Mouse (Mus musculus) inflammation-experienced regulatory T-cells, adult 6 months (primary cell): ENCODE results near the gene Vasp. TPM values are rescaled to one million over a fixed set of nuclear protein-coding genes. Genes with fewer than 3 reads are reported as not detected.

ENCODE experiments used
- ATAC-seq: one replicate; pipeline ENCODE4 v1.8.0; 2017
- polyA plus RNA-seq, 3 experiments: library from polyadenylated mRNA; unstranded; fragments of 100-300 nt; shearing (Covaris generic); gene quantifications; one replicate each; pipeline ENCODE4 v1.2.1; 2017

The Vasp gene
- polyA plus RNA-seq, 3 experiments from 2014 or later = 74.0 to 103 (median 94.6) TPM

DNA sequence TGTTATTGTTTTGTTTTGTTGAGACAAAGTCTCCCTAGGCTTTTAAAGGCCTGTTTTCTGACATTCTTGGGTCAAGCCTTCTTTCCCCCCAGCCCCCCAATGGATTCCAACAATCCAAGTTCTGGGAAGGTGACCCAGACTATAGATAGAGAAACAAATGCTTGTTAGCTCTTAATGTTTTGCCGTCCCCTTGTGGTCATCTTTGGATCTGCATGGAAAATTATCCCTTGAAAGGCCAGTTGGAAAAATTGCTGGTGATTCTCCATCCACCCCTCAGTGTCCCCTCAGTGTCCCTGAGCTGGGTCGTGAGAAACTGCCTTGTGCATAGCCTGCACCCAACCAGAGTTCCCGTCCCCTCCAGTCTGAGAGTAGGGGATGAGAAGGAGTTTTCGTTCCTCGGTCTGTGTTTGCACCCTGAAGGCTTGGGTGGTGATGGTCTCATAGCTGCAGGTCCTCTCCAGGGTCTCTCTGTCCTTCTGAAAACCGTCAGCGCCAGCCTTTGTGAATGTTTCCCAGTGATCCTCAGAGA, 62.6 kb downstream of the Vasp start:
- ATAC-seq = no peak

GRCm38 (mm10) chr7:19208201-19208910, 63.3 kb downstream of the Vasp start:
- ATAC-seq = no peak

Other genes starting within 250 kb of the Vasp start
- gene Foxa3, start 248.3 kb downstream of the Vasp start, polyA plus RNA-seq = not detected
- 10 to 100 TPM in 1 of 3 experiments, 1 to 10 TPM in 2; 8.2 to 12.2 (median 9.2) TPM for gene Sympk, start 247.4 kb downstream of the Vasp start, polyA plus RNA-seq
- not detected for gene Rsph6a, start 217.1 kb downstream of the Vasp start, polyA plus RNA-seq
- under 1 TPM in 1 of 3 experiments, not detected in 2; 0.27 TPM for gene Dmwd, start 195.6 kb downstream of the Vasp start, polyA plus RNA-seq
- not detected for gene Dmpk, start 188.0 kb downstream of the Vasp start, polyA plus RNA-seq
- gene Six5, start 177.2 kb downstream of the Vasp start, polyA plus RNA-seq = 1 to 10 TPM in 2 of 3 experiments, under 1 TPM in 1; 0.15 to 1.2 (median 1.0) TPM
- gene Gm4969, start 153.4 kb downstream of the Vasp start, polyA plus RNA-seq = under 1 TPM in 1 of 3 experiments, not detected in 2; 0.11 TPM
- gene Fbxo46, start 152.0 kb downstream of the Vasp start, polyA plus RNA-seq = 10 to 100 TPM; 18.3 to 20.6 (median 20.0) TPM
- gene Qpctl, start 122.5 kb downstream of the Vasp start, polyA plus RNA-seq = 10 to 100 TPM in 1 of 3 experiments, 1 to 10 TPM in 2; 7.7 to 10.0 (median 8.5) TPM
- gene Snrpd2, start 122.1 kb downstream of the Vasp start, polyA plus RNA-seq = 10 to 100 TPM; 73.5 to 94.3 (median 75.9) TPM
- gene Gipr, start 105.7 kb downstream of the Vasp start, polyA plus RNA-seq = not detected
- 10 to 100 TPM; 10.2 to 16.5 (median 16.5) TPM for gene Eml2, start 95.4 kb downstream of the Vasp start, polyA plus RNA-seq
- gene Gpr4, start 59.3 kb downstream of the Vasp start, polyA plus RNA-seq = under 1 TPM in 1 of 3 experiments, not detected in 2; 0.13 TPM
- 10 to 100 TPM; 14.3 to 20.8 (median 16.6) TPM for gene Opa3, start 43.5 kb downstream of the Vasp start, polyA plus RNA-seq
- gene Ppm1n, start 8.2 kb upstream of the Vasp start, polyA plus RNA-seq = 1 to 10 TPM in 2 of 3 experiments, under 1 TPM in 1; 0.74 to 3.1 (median 2.1) TPM
- not detected for gene Rtn2, start 10.8 kb upstream of the Vasp start, polyA plus RNA-seq
- gene Fosb, start 38.2 kb upstream of the Vasp start, polyA plus RNA-seq = 1 to 10 TPM in 2 of 3 experiments, under 1 TPM in 1; 0.98 to 8.0 (median 2.0) TPM
- gene Ercc1, start 73.0 kb upstream of the Vasp start, polyA plus RNA-seq = 10 to 100 TPM; 51.1 to 68.7 (median 55.2) TPM
- 10 to 100 TPM in 2 of 3 experiments, 1 to 10 TPM in 1; 8.9 to 22.4 (median 17.6) TPM for gene Cd3eap, start 87.7 kb upstream of the Vasp start, polyA plus RNA-seq
- not detected for gene Ppp1r13l, start 87.9 kb upstream of the Vasp start, polyA plus RNA-seq
- gene Ercc2, start 110.2 kb upstream of the Vasp start, polyA plus RNA-seq = 10 to 100 TPM in 2 of 3 experiments, 1 to 10 TPM in 1; 7.8 to 10.9 (median 10.8) TPM
- 1 to 10 TPM; 1.5 to 4.8 (median 2.7) TPM for gene Klc3, start 132.3 kb upstream of the Vasp start, polyA plus RNA-seq
- under 1 TPM in 1 of 3 experiments, not detected in 2; 0.25 TPM for gene Ckm, start 133.0 kb upstream of the Vasp start, polyA plus RNA-seq
- 1 to 10 TPM in 1 of 3 experiments, under 1 TPM in 2; 0.87 to 1.3 (median 0.89) TPM for gene Mark4, start 187.0 kb upstream of the Vasp start, polyA plus RNA-seq
- gene Exoc3l2, start 191.5 kb upstream of the Vasp start, polyA plus RNA-seq = not detected
- gene Bloc1s3, start 236.6 kb upstream of the Vasp start, polyA plus RNA-seq = under 1 TPM; 0.63 to 0.99 (median 0.65) TPM
- gene Trappc6a, start 236.6 kb upstream of the Vasp start, polyA plus RNA-seq = 10 to 100 TPM; 24.6 to 47.8 (median 43.3) TPM
- not detected for gene Nkpd1, start 246.0 kb upstream of the Vasp start, polyA plus RNA-seq